Mouse (Mus musculus) bone marrow macrophage, adult 2 months (primary cell): Measurements from ENCODE around the gene Nf1. TPM values are rescaled to one million over a fixed set of nuclear protein-coding genes. Genes with fewer than 3 reads are reported as not detected.

Experiments used
- H3K27ac ChIP-seq: 2 replicates; pipeline ENCODE4 v1.5.1; 2012; ENCODE audit warnings: low read depth, low read length; ENCODE audit not compliant: insufficient read depth
- H3K4me1 ChIP-seq: 2 replicates; pipeline ENCODE4 v1.6.1; 2012; ENCODE audit warnings: low read length; ENCODE audit not compliant: control insufficient read depth, insufficient read depth
- H3K4me3 ChIP-seq: 2 replicates; pipeline ENCODE4 v1.5.1; 2012; ENCODE audit warnings: mild to moderate bottlenecking, low read length, moderate library complexity; ENCODE audit not compliant: insufficient read depth
- CTCF ChIP-seq: IDR thresholded peaks from 2 replicates; pipeline ENCODE4 v1.5.1; 2012; ENCODE audit warnings: low read depth, mild to moderate bottlenecking, low read length, moderate library complexity
- POLR2A ChIP-seq: IDR thresholded peaks from 2 replicates; pipeline ENCODE4 v1.6.1; 2012; ENCODE audit warnings: mild to moderate bottlenecking, low read depth, low read length, borderline replicate concordance
- polyA plus RNA-seq: library from polyadenylated mRNA; stranded (reverse); fragments of >200 nt; gene quantifications from 2 replicates; pipeline ENCODE4 v1.2.4, GENCODE M21; 2012; ENCODE audit not compliant: missing spikeins, insufficient read depth, insufficient read length

The Nf1 gene
- polyA plus RNA-seq, 1 experiment = 19.7 TPM

DNA sequence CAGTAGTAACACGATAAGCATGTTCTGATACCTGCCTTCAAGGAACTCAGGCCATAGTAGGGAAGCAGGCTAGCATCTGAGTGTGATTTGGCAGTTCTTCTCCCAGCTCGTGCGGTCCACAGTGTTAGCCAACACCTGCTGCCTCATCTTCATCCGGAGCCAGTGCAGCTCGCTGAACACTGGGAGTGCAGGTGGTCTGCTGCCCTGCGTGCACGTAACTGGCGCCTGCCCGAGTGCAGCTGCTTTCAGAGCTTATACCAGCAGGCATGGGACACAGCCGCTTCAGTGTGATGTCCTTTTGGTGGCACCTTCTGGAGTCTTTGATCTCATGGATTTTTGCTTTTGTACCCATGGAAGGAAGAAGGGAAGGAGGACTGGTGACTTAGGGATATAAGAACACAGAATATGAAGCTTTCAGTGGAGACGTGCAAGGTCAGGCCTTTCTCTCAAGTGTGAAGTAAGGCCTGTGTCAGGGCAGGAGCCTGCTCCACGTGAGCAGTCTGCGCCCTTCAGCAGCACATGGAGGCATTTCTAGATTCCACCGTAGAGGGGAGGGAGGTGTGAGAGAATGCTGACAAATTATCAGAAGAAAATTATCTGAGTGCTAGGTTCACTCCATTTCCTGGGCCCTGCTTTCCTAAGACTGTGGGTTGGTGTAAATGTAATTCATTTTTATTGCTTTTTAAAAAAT lies 236.0 kb downstream of the Nf1 start:
- Histone ChIP-seq H3K4me1 (peaks cover 4% of the 10 kb centered on the region), H3K27ac (no peak overlapping the region), H3K4me3 (no peak overlapping the region)
- TF ChIP-seq CTCF (no peak), POLR2A (no peak)

DNA sequence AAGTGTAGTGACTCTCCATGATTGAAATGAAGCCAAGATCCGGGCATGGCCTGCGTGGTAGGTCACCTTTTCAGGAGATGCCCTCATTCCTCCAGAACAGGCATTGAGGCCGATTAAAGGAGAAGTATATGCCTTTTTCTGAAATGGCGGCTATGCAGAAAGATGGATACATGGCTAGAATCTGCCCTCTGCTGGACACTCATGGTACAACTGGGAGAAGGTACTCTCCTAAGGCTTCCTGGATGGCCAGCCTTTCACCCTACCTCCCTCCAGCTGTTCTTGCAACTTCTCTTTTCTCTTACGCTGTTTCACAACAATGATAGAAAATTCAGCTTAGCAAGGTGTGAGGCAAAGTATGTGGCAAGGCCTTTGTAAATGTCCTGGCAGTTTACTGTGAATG lies 238.2 kb downstream of the Nf1 start:
- H3K27ac ChIP-seq = no peak overlapping the region
- H3K4me1 ChIP-seq = peaks cover 4% of the 10 kb centered on the region
- H3K4me3 ChIP-seq = no peak overlapping the region
- peak; percentile 7; the same call in 1 of the 2 replicates for TF ChIP-seq CTCF
- no peak for TF ChIP-seq POLR2A

GRCm38 (mm10) chr11:79580660-79581059 lies 241.2 kb downstream of the Nf1 start:
- TF ChIP-seq CTCF (no peak), POLR2A (no peak)
- Histone ChIP-seq H3K4me1 (no peaks in the 10 kb centered on the region), H3K4me3 (no peak overlapping the region), H3K27ac (no peak overlapping the region)

DNA sequence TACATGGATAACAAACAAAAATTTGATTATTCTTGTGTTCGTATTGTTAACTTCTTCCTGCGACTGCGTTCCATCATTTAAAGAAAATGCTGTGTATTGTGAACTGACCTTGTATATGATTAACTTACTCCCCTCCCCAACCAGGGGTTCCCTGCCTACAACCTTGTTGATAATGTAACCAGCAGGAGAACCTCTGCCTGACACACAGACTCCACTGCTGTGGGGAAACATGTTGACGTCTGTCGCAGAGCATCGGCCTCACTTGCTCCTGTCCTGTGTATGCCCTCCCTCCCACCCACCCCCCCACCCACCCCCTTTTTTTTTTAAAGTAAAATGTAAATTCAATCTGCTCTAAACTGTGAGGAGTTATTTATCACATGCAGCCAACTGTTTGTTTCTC lies 241.8 kb downstream of the Nf1 start:
- H3K4me3 ChIP-seq = no peak overlapping the region
- H3K4me1 ChIP-seq = no peaks in the 10 kb centered on the region
- no peak overlapping the region for H3K27ac ChIP-seq
- TF ChIP-seq POLR2A (no peak), CTCF (no peak)

DNA sequence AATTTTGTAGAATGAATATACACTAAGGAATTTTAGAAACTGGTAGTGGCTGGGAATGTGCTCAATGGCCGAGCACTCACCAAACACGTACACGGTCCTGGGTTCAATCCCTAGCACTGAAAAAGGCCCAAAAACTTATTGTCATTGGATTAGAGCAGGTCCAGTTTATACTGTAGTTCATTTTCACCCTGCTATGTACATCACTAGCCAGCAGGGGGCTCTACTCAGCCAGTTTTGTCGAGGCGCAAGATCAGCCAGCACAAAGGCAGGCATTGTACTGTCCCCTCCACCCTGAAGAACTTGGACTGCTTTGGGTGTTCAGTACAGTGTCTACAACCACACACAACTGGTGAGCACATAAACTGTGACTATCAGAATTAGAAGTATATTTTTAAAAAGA lies 244.7 kb downstream of the Nf1 start:
- H3K27ac ChIP-seq = no peak overlapping the region
- H3K4me3 ChIP-seq = no peak overlapping the region
- H3K4me1 ChIP-seq = no peaks in the 10 kb centered on the region
- TF ChIP-seq POLR2A = no peak
- peak; percentile 69 for TF ChIP-seq CTCF

DNA sequence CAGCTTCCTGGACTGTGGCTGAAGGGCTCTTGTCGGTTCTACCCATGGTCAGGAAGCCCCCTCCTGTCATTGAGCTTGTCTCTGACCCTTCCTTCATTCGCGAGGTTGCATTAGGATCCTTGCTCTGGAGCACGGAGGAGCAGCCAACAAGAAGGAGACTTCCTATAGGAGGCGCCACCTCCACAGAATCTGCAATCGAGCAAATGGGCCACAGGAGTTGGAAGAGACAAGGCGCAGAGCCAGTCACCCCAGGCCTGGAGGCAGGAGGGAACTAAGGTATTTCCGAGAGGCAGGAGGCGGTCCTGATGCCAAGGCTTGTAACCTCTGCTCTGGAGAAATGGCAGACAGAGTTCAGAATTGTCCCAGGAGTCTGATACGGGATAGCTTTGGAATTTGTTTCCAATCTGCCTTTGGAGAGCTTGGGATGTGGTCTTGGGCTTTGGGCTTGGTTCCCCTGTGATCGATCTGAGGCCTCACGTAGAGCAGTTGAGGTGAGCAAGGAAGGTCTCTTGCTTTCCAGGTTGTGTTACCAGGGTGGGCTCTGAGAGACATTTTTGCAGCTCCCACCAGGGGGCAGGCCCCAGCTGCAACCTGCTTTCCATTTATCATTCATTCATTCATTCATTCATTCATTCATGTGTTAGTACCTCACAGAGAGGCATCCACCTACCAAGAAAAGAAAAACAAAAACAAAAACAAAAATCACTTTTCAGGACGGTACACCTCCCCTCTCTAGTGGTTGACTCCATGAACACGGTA lies 250.0 kb downstream of the Nf1 start:
- 0 out of 2 replicates have a peak, but pooled peaks have one; percentile 0 for TF ChIP-seq CTCF
- no peak for TF ChIP-seq POLR2A
- no peak overlapping the region for H3K4me3 ChIP-seq
- no peaks in the 10 kb centered on the region for H3K4me1 ChIP-seq
- H3K27ac ChIP-seq = no peak overlapping the region

DNA sequence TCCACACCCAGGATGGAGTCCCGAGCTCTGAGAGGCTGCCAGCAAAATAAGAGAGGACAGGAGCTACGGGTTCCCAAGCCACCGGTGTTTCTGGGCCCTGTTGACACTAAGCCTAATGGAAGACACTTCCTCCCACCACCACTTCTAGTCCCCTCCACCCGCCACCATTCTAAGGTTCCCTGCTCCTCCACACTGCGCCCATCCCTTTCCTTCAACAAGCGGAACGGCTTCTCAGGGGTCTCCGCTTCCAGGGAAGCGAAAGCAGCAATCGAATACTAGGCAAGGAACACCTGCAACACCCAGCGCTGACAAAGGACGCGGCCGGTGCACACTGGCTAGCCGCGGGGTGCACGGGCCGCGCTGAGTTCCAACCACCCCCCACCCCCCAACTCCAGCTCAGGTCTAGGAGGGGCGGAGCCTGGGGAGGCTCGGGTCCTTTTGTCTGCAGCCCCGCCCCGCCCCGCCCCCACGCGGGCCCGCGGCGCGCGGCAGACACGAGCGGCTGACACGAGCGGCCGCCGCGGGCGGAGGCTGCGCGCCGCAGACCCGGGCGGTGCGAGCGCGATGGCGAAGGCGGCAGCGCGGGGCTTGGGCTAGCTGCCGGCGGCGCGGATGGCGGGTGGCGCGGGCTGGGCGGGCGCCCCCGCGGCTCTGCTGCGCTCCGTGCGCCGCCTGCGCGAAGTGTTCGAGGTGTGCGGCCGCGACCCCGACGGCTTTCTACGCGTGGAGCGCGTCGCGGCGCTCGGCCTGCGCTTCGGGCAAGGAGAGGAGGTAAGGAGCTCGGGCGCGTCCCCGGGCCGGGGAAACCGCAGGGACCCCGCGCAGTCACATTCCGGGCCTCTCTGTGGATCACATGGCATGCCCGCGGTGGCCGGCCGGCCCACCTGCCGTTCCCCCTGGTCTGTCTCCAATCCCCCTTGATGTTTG lies 251.4 kb downstream of the Nf1 start, which contains the start of gene Rab11fip4:
Gene Rab11fip4, plus strand, starts transcription at position 549 of the 927 bp plus-strand sequence.
- TF ChIP-seq CTCF (no peak), POLR2A (no peak)
- Histone ChIP-seq H3K4me3 (peak within 1 kb of the TSS; percentile 39), H3K27ac (no peak within 1 kb of the TSS), H3K4me1 (no peaks in the 10 kb centered on the region)

- H3K4me3 ChIP-seq = 0 out of 2 replicates have a peak overlapping the region, but pooled peaks have one; percentile 39
- no peaks in the 10 kb centered on the region for H3K4me1 ChIP-seq
- TF ChIP-seq CTCF = no peak
- no peak for TF ChIP-seq POLR2A
- no peak overlapping the region for H3K27ac ChIP-seq
Measured at GRCm38 (mm10) chr11:79591591-79591975, 252.1 kb downstream of the Nf1 start.

- Histone ChIP-seq H3K4me1 (no peaks in the 10 kb centered on the region), H3K27ac (no peak overlapping the region), H3K4me3 (no peak overlapping the region)
- TF ChIP-seq CTCF (no peak), POLR2A (no peak)
Measured at GRCm38 (mm10) chr11:79593495-79593894, 254.0 kb downstream of the Nf1 start.

- Histone ChIP-seq H3K4me1 (peaks cover 19% of the 10 kb centered on the region), H3K27ac (peak overlapping the region; percentile 69), H3K4me3 (no peak overlapping the region)
- TF ChIP-seq POLR2A (no peak), CTCF (no peak)
Measured at GRCm38 (mm10) chr11:79610454-79610853, 271.0 kb downstream of the Nf1 start.
